Mouse (Mus musculus) thymus, postnatal 36 days (tissue): ENCODE measurements around the gene Olfr544.

ENCODE experiments used
- DNase-seq, 2 experiments: peaks; one replicate each; pipeline ENCODE4 v3.0.0; 2022; ENCODE audit warnings: mixed read lengths in 2 of 2

Gene Olfr544

GRCm38 (mm10) chr7:102476601-102477000, 11.5 kb downstream of the Olfr544 start:
- DNase-seq = no peak

- DNase-seq = no peak
Measured at GRCm38 (mm10) chr7:102472675-102473074, 15.4 kb downstream of the Olfr544 start.

- no peak for DNase-seq
Measured at GRCm38 (mm10) chr7:102467566-102467965, 20.5 kb downstream of the Olfr544 start.

- DNase-seq = no peak
Measured at GRCm38 (mm10) chr7:102458618-102459380, 29.3 kb downstream of the Olfr544 start.

GRCm38 (mm10) chr7:102446438-102446837, 41.7 kb downstream of the Olfr544 start:
- DNase-seq = no peak

GRCm38 (mm10) chr7:102444301-102444700, 43.8 kb downstream of the Olfr544 start:
- no peak for DNase-seq

GRCm38 (mm10) chr7:102442432-102442831, 45.7 kb downstream of the Olfr544 start:
- no peak for DNase-seq

- peak; percentile 89 to 92 for DNase-seq
Measured at GRCm38 (mm10) chr7:102441657-102442391, 46.3 kb downstream of the Olfr544 start, which contains the start of gene Rrm1. TSS of gene Rrm1 (plus strand) at chr7:102441695.

- no peak for DNase-seq
Measured at GRCm38 (mm10) chr7:102440822-102441656, 47.1 kb downstream of the Olfr544 start.

GRCm38 (mm10) chr7:102434344-102434743, 53.8 kb downstream of the Olfr544 start:
- no peak for DNase-seq
